Mouse (Mus musculus) thymus, adult 18-20 months (tissue): ENCODE results near the gene Gab2.
"Not testable (repeated sequence)": the region's sequence is repeated elsewhere in the genome, so short reads cannot be mapped to it uniquely, and the experiment has no call there.

Experiments used
- DNase-seq, 2 experiments: peaks; one replicate each; pipeline ENCODE4 v3.0.0; 2022; ENCODE audit warnings: mixed read lengths in 2 of 2

Gab2 gene

GRCm38 (mm10) chr7:97151082-97151813, 69.9 kb downstream of the Gab2 start:
- DNase-seq = no peak

GRCm38 (mm10) chr7:97154756-97155487, 73.5 kb downstream of the Gab2 start:
- no peak for DNase-seq

GRCm38 (mm10) chr7:97164261-97164660, 82.9 kb downstream of the Gab2 start:
- no peak for DNase-seq

GRCm38 (mm10) chr7:97171089-97171488, 89.7 kb downstream of the Gab2 start:
- no peak for DNase-seq

- DNase-seq = no peak
These were observed 90.3 kb downstream of the Gab2 start for GRCm38 (mm10) chr7:97171719-97172118.

- no peak for DNase-seq
These were observed 90.7 kb downstream of the Gab2 start for GRCm38 (mm10) chr7:97172126-97172525.

GRCm38 (mm10) chr7:97181931-97182330, 100.5 kb downstream of the Gab2 start:
- no peak for DNase-seq

- DNase-seq = no peak
These were observed 102.0 kb downstream of the Gab2 start for GRCm38 (mm10) chr7:97183426-97183825.

- no peak for DNase-seq
These were observed 102.6 kb downstream of the Gab2 start for GRCm38 (mm10) chr7:97184005-97184404.

- no peak for DNase-seq
These were observed 106.1 kb downstream of the Gab2 start for GRCm38 (mm10) chr7:97187387-97188081.

- DNase-seq = no peak
These were observed 107.7 kb downstream of the Gab2 start for GRCm38 (mm10) chr7:97189116-97189515.

- DNase-seq = no peak
These were observed 122.5 kb downstream of the Gab2 start for GRCm38 (mm10) chr7:97203907-97204306.

GRCm38 (mm10) chr7:97208811-97209549, 127.6 kb downstream of the Gab2 start:
- no peak for DNase-seq

GRCm38 (mm10) chr7:97210064-97210685, 128.8 kb downstream of the Gab2 start:
- DNase-seq = no peak

- DNase-seq = no peak
These were observed 129.7 kb downstream of the Gab2 start for GRCm38 (mm10) chr7:97211117-97211516.

- DNase-seq = no peak
These were observed 142.4 kb downstream of the Gab2 start for GRCm38 (mm10) chr7:97223836-97224235.

GRCm38 (mm10) chr7:97245261-97245949, 164.0 kb downstream of the Gab2 start:
- no peak for DNase-seq

- not testable (repeated sequence) for DNase-seq
These were observed 164.7 kb downstream of the Gab2 start for GRCm38 (mm10) chr7:97245950-97246578.

GRCm38 (mm10) chr7:97247661-97248060, 166.3 kb downstream of the Gab2 start:
- DNase-seq = no peak

GRCm38 (mm10) chr7:97248136-97248535, 166.8 kb downstream of the Gab2 start:
- no peak for DNase-seq

- DNase-seq = no peak
These were observed 170.3 kb downstream of the Gab2 start for GRCm38 (mm10) chr7:97251638-97252037.
